7 mouse cellular contexts compared by ENCODE assay signal in genomic region chr11:97781832-97782563, GRCm38 (mm10). TPM values are rescaled to one million over a fixed set of nuclear protein-coding genes. Genes with fewer than 3 reads are reported as not detected.
DNase-seq lines count a peak whose midpoint lies in the region; ATAC-seq lines count a peak whose summit lies in the region.

Rpl23 (minus strand) TSS chr11:97782437.

- peak within 1 kb of the TSS; percentile 99 for H3K9ac ChIP-seq in embryonic facial prominence, embryonic 12.5 days
- H3K9ac ChIP-seq in limb, embryonic 11.5 days (ENCODE audit: low read length), result peak within 1 kb of the TSS; percentile 99
- peak within 1 kb of the TSS; percentile 95 for H3K9ac ChIP-seq in midbrain, embryonic 14.5 days (replicated peaks; ENCODE audit: low read length)

- H3K9me3 ChIP-seq in embryonic facial prominence, embryonic 12.5 days, result no peaks in the 10 kb centered on the region
- no peaks in the 10 kb centered on the region for H3K9me3 ChIP-seq in limb, embryonic 11.5 days (ENCODE audit: control insufficient read depth, low read length)
- no peaks in the 10 kb centered on the region for H3K9me3 ChIP-seq in midbrain, embryonic 14.5 days (ENCODE audit: control insufficient read depth, low read length)

- no peaks in the 10 kb centered on the region for H3K27me3 ChIP-seq in embryonic facial prominence, embryonic 12.5 days
- H3K27me3 ChIP-seq in limb, embryonic 11.5 days (ENCODE audit: control insufficient read depth, insufficient read depth, low read length), result no peaks in the 10 kb centered on the region
- no peaks in the 10 kb centered on the region for H3K27me3 ChIP-seq in midbrain, embryonic 14.5 days (ENCODE audit: control insufficient read depth, insufficient read depth, low read length)

- H3K4me2 ChIP-seq in embryonic facial prominence, embryonic 12.5 days (replicated peaks), result peak within 1 kb of the TSS; percentile 51
- peak within 1 kb of the TSS; percentile 65 for H3K4me2 ChIP-seq in limb, embryonic 11.5 days (ENCODE audit: low read depth, severe bottlenecking)
- peak within 1 kb of the TSS; percentile 78 for H3K4me2 ChIP-seq in midbrain, embryonic 14.5 days (ENCODE audit: low read length)

- WGBS in embryonic facial prominence, embryonic 12.5 days, result under 1% methylated on average over 67 of the region's 67 CpGs
- WGBS in limb, embryonic 11.5 days, result under 1% methylated on average over 67 of the region's 67 CpGs
- under 1% methylated on average over 67 of the region's 67 CpGs for WGBS in midbrain, embryonic 14.5 days

- ATAC-seq in embryonic facial prominence, embryonic 12.5 days (ENCODE audit: insufficient number of reproducible peaks, insufficient read depth, low FRiP score, low TSS enrichment), result peak; percentile 93
- peak; percentile 94 for ATAC-seq in limb, embryonic 11.5 days (ENCODE audit: insufficient number of reproducible peaks, low FRiP score, low TSS enrichment, low read depth)
- ATAC-seq in midbrain, embryonic 14.5 days (ENCODE audit: low FRiP score, low TSS enrichment), result peak; percentile 92

- peak; percentile 100 for DNase-seq in adrenal gland, postnatal 25 days
- DNase-seq in heart, adult 11 months, result peak; percentile 100
- DNase-seq in kidney, adult 18-20 months, result peak; percentile 100
- DNase-seq in limb, embryonic 11.5 days (ENCODE audit: low spot score), result peak; percentile 100
- DNase-seq in midbrain, embryonic 14.5 days, result peak; percentile 100
- DNase-seq in spleen, adult 18-20 months, result peak; percentile 97 to 100

- peak within 1 kb of the TSS; percentile 94 for H3K4me3 ChIP-seq in embryonic facial prominence, embryonic 12.5 days
- peak within 1 kb of the TSS; percentile 97 for H3K4me3 ChIP-seq in limb, embryonic 11.5 days (ENCODE audit: low read depth, low read length)
- H3K4me3 ChIP-seq in midbrain, embryonic 14.5 days (replicated peaks; ENCODE audit: low read depth, low read length), result peak within 1 kb of the TSS; percentile 90

- H3K27ac ChIP-seq in embryonic facial prominence, embryonic 12.5 days, result peak within 1 kb of the TSS; percentile 94
- peak within 1 kb of the TSS; percentile 81 for H3K27ac ChIP-seq in limb, embryonic 11.5 days (replicated peaks; ENCODE audit: low read depth, low read length)
- H3K27ac ChIP-seq in midbrain, embryonic 14.5 days (replicated peaks; ENCODE audit: low read depth, low read length), result peak within 1 kb of the TSS; percentile 82

- peaks cover 13% of the 10 kb centered on the region for H3K4me1 ChIP-seq in embryonic facial prominence, embryonic 12.5 days
- H3K4me1 ChIP-seq in limb, embryonic 11.5 days (ENCODE audit: control insufficient read depth, insufficient read depth, low read length), result peaks cover 11% of the 10 kb centered on the region; the same call in 1 of the 2 replicates
- peaks cover 9% of the 10 kb centered on the region; the same call in 1 of the 2 replicates for H3K4me1 ChIP-seq in midbrain, embryonic 14.5 days (ENCODE audit: control insufficient read depth, insufficient read depth, low read length)

- peaks cover 39% of the 10 kb centered on the region for H3K36me3 ChIP-seq in embryonic facial prominence, embryonic 12.5 days
- H3K36me3 ChIP-seq in limb, embryonic 11.5 days (ENCODE audit: control insufficient read depth, insufficient read depth, low read length), result peaks cover 33% of the 10 kb centered on the region
- H3K36me3 ChIP-seq in midbrain, embryonic 14.5 days (ENCODE audit: control insufficient read depth, insufficient read depth, low read length), result peaks cover 37% of the 10 kb centered on the region

RNA-seq across cellular contexts. Expression of gene Rpl23, which starts in this region (rescaled TPM):
- total RNA-seq in adrenal gland, postnatal 25 days (2021), result 741 and 851 TPM in 2 replicates
- polyA plus RNA-seq in embryonic facial prominence, embryonic 12.5 days (2016; fragmentation: Nextera tagmentation; extraction: Ambion mirVana), result 474 and 481 TPM in 2 replicates
- polyA plus RNA-seq in limb, embryonic 11.5 days (2014; fragmentation: Nextera tagmentation; extraction: Ambion mirVana), result 576 and 600 TPM in 2 replicates
- polyA plus RNA-seq in midbrain, embryonic 14.5 days (2014; fragmentation: Nextera tagmentation; extraction: Ambion mirVana), result 363 and 413 TPM in 2 replicates

Comparison
In these comparisons a context has a peak if more than half of its experiments do, and no peak if none do; other contexts are left out.
1. Peak in every context shown above with its lines: DNase-seq, ATAC-seq, H3K4me3 ChIP-seq and H3K27ac ChIP-seq.